Mouse (Mus musculus) heart, embryonic 16.5 days (tissue): Measurements from ENCODE around the gene Rasl11b. TPM values are rescaled to one million over a fixed set of nuclear protein-coding genes. Genes with fewer than 3 reads are reported as not detected.
A peak's percentile ranks its signal among the peaks of the same experiment; 100 is the strongest.

ENCODE experiments used
- ATAC-seq: fragments of 200-750 bp; cut with Nextera tagmentation; replicated peaks from 2 replicates; pipeline ENCODE4 v1.8.0; 2017; ENCODE audit warnings: moderate number of reproducible peaks; ENCODE audit not compliant: insufficient read depth, low FRiP score; ENCODE audit errors: extremely low read depth
- H3K27ac ChIP-seq: fragments of 300-500 bp; sonication (generic); 2 replicates; pipeline ENCODE4 v1.5.1; 2014; ENCODE audit warnings: mild to moderate bottlenecking, low read length, control low read depth, moderate library complexity
- H3K27me3 ChIP-seq: fragments of 300-500 bp; sonication (generic); 2 replicates; pipeline ENCODE4 v1.6.1; 2014; ENCODE audit warnings: low read length, mixed read lengths; ENCODE audit not compliant: control insufficient read depth, insufficient read depth
- H3K36me3 ChIP-seq: fragments of 300-500 bp; sonication (generic); 2 replicates; pipeline ENCODE4 v1.6.1; 2014; ENCODE audit not compliant: control insufficient read depth, insufficient read depth
- H3K4me1 ChIP-seq: fragments of 300-500 bp; sonication (generic); 2 replicates; pipeline ENCODE4 v1.6.1; 2014; ENCODE audit warnings: low read length, mixed read lengths; ENCODE audit not compliant: control insufficient read depth, insufficient read depth
- H3K4me2 ChIP-seq: fragments of 300-500 bp; sonication (generic); 2 replicates; pipeline ENCODE4 v1.6.1; 2014; ENCODE audit warnings: low read depth, mild to moderate bottlenecking, control low read depth, low read length
- H3K4me3 ChIP-seq: fragments of 300-500 bp; sonication (generic); 2 replicates; pipeline ENCODE4 v1.5.1; 2014; ENCODE audit warnings: mild to moderate bottlenecking, control low read depth, low read length
- H3K9ac ChIP-seq: fragments of 300-500 bp; sonication (generic); 2 replicates; pipeline ENCODE4 v1.6.1; 2014; ENCODE audit warnings: low read length, control low read depth
- H3K9me3 ChIP-seq: fragments of 300-500 bp; sonication (generic); replicated peaks from 2 replicates; pipeline ENCODE4 v1.6.1; 2016; ENCODE audit warnings: low read length; ENCODE audit not compliant: control insufficient read depth
- WGBS: fragments of 180-500 bp; shearing (Covaris S2); extraction: QIAGEN DNeasy Blood & Tissue Kit; methylation state at CpG from one replicate; pipeline ENCODE4 v1.1.7; 2014; 5-methylcytosine and 5-hydroxymethylcytosine counted together
- polyA plus RNA-seq: library from polyadenylated mRNA; unstranded; fragments of >200 nt; fragmentation: Nextera tagmentation; extraction: Ambion mirVana; gene quantifications from 2 replicates; pipeline ENCODE4 v1.2.1, GENCODE M21; 2015

Gene Rasl11b
- polyA plus RNA-seq, 1 experiment from 2014 or later: 101 TPM

- Histone ChIP-seq H3K4me1 (peaks cover 40% of the 10 kb centered on the region), H3K27ac (no peak overlapping the region), H3K4me3 (no peak overlapping the region), H3K9me3 (no peaks in the 10 kb centered on the region), H3K27me3 (no peaks in the 10 kb centered on the region), H3K9ac (no peak overlapping the region), H3K4me2 (no peak overlapping the region), H3K36me3 (no peaks in the 10 kb centered on the region)
- 72% methylated on average over 4 of the region's 4 CpGs for WGBS
- no peak for ATAC-seq
These were observed 14.6 kb downstream of the Rasl11b start for GRCm38 (mm10) chr5:74209640-74210039.

DNA sequence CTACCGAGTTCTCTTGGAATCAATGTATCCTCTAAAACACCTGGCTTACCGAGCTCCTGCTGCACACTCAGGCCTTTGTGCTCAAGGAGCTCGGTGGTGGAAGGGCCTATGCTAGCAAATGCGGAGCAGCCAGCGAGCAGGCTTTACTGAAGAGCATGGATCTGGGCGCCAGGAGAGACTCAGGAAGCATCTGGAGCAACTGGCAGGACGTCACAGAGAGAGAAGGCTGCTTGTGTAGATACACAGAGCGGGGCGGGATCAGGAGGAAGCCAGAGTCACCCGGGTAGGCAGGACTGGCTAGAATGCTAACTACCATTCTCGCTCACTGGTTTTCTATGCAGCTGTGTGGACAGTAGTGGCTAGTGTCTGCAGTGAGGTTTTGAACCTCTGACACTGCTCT, 16.3 kb downstream of the Rasl11b start:
- H3K27ac ChIP-seq: no peak overlapping the region

GRCm38 (mm10) chr5:74214501-74215110, 19.5 kb downstream of the Rasl11b start:
- H3K27ac ChIP-seq: no peak overlapping the region
- 35% methylated on average over 7 of the region's 7 CpGs for WGBS
- H3K4me3 ChIP-seq: no peak overlapping the region
- ATAC-seq: no peak
- H3K4me1 ChIP-seq: peaks cover 9% of the 10 kb centered on the region
- H3K9ac ChIP-seq: no peak overlapping the region
- H3K36me3 ChIP-seq: no peaks in the 10 kb centered on the region
- H3K4me2 ChIP-seq: no peak overlapping the region
- H3K9me3 ChIP-seq: no peaks in the 10 kb centered on the region
- H3K27me3 ChIP-seq: no peaks in the 10 kb centered on the region

More for the DNA sequence above, 16.3 kb downstream of the Rasl11b start:
- Histone ChIP-seq H3K4me3 (no peak overlapping the region), H3K27me3 (no peaks in the 10 kb centered on the region), H3K9me3 (no peaks in the 10 kb centered on the region), H3K9ac (no peak overlapping the region), H3K4me2 (no peak overlapping the region), H3K4me1 (peaks cover 29% of the 10 kb centered on the region), H3K36me3 (no peaks in the 10 kb centered on the region)
- WGBS: 65% methylated on average over 11 of the region's 11 CpGs
- ATAC-seq: peak; percentile 40; the same call in 1 of the 2 replicates

DNA sequence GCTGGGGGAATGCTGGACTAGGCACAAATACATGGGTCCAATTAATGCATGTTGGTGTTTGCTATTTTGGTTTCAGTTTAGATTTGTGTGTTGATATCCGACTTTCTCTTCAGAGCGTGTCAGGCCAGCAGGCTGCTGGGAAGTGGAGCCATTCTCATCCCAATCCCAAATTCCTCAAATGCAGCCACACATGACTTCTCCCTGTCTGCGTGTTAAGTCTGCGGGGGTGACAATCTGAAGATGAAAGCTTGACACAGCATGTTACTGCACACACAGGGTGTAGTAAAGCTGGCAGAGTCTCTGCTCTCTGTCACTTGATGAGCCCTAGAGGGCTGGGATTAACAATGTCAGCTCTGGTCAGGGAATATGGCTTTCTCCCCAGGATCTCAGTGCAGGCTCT, 20.0 kb downstream of the Rasl11b start:
- Histone ChIP-seq H3K9me3 (no peaks in the 10 kb centered on the region), H3K27me3 (no peaks in the 10 kb centered on the region), H3K4me1 (peaks cover 9% of the 10 kb centered on the region), H3K4me2 (no peak overlapping the region), H3K9ac (no peak overlapping the region), H3K36me3 (no peaks in the 10 kb centered on the region), H3K27ac (no peak overlapping the region), H3K4me3 (no peak overlapping the region)
- WGBS: 47% methylated on average over 4 of the region's 4 CpGs
- no peak for ATAC-seq

- no peak for ATAC-seq
- Histone ChIP-seq H3K9ac (no peak overlapping the region), H3K36me3 (no peaks in the 10 kb centered on the region), H3K27me3 (no peaks in the 10 kb centered on the region), H3K9me3 (no peaks in the 10 kb centered on the region), H3K4me2 (no peak overlapping the region), H3K27ac (no peak overlapping the region), H3K4me3 (no peak overlapping the region), H3K4me1 (no peaks in the 10 kb centered on the region)
- 67% methylated on average over 4 of the region's 4 CpGs for WGBS
These were observed 23.4 kb downstream of the Rasl11b start for GRCm38 (mm10) chr5:74218524-74218923.

- no peaks in the 10 kb centered on the region for H3K27me3 ChIP-seq
- H3K9me3 ChIP-seq: no peaks in the 10 kb centered on the region
- H3K4me3 ChIP-seq: no peak overlapping the region
- H3K4me2 ChIP-seq: no peak overlapping the region
- ATAC-seq: no peak
- no peaks in the 10 kb centered on the region for H3K36me3 ChIP-seq
- H3K27ac ChIP-seq: no peak overlapping the region
- no peaks in the 10 kb centered on the region for H3K4me1 ChIP-seq
- 77% methylated on average over 4 of the region's 4 CpGs for WGBS
- no peak overlapping the region for H3K9ac ChIP-seq
These were observed 27.5 kb downstream of the Rasl11b start for GRCm38 (mm10) chr5:74222626-74223025.

DNA sequence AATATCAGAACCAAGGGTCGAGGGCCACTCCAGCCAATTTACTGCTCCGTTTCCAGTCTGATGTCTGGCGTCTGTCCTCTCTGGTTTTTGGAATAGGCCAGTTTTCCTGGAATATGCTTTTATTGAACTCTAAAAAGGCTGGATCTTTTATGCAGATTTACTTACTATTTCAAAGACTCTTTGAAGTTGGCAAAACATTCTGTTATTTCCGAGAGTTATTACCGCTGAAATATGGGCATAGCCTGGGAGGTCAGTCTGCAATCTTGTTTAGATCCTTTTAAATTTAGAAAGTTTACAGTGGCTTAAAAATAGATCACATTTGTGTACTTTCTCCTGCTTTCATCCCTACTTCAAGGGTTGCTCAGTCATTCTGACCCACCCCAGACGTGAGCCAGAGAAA, 29.4 kb downstream of the Rasl11b start:
- ATAC-seq: no peak
- H3K36me3 ChIP-seq: no peaks in the 10 kb centered on the region
- H3K9me3 ChIP-seq: no peaks in the 10 kb centered on the region

DNA sequence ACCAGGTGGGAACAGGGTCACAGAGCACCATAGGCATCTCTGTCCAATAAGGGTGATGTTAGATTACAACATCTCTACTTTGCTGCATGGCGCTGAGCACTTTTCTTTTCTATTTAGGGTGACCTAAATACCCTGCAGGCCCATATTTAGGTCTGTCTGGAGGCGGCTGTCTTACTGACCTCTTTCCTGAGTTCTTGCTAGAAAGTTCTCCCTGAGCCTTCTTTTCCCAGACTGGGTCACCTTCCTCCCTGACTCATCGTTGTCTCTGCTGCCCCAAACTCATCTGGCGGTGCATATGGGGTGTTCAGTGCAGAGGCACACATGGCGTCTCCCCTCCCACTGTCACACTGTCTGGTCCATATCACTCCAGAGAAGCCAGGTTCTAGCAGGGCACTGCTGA, 31.1 kb downstream of the Rasl11b start:
- Histone ChIP-seq H3K9ac (no peak overlapping the region), H3K27me3 (no peaks in the 10 kb centered on the region), H3K36me3 (no peaks in the 10 kb centered on the region), H3K9me3 (no peaks in the 10 kb centered on the region), H3K4me3 (no peak overlapping the region), H3K27ac (no peak overlapping the region), H3K4me1 (peaks cover 17% of the 10 kb centered on the region), H3K4me2 (no peak overlapping the region)
- ATAC-seq: no peak
- WGBS: 82% methylated on average over 5 of the region's 5 CpGs

More for the DNA sequence above, 29.4 kb downstream of the Rasl11b start:
- H3K27me3 ChIP-seq: no peaks in the 10 kb centered on the region
- no peak overlapping the region for H3K27ac ChIP-seq
- WGBS: 87% methylated on average over 6 of the region's 6 CpGs
- no peak overlapping the region for H3K9ac ChIP-seq
- H3K4me2 ChIP-seq: no peak overlapping the region
- peaks cover 3% of the 10 kb centered on the region for H3K4me1 ChIP-seq
- H3K4me3 ChIP-seq: no peak overlapping the region

GRCm38 (mm10) chr5:74227352-74227751, 32.3 kb downstream of the Rasl11b start:
- ATAC-seq: no peak
- Histone ChIP-seq H3K36me3 (no peaks in the 10 kb centered on the region), H3K9ac (no peak overlapping the region), H3K4me2 (no peak overlapping the region), H3K27me3 (no peaks in the 10 kb centered on the region), H3K4me3 (no peak overlapping the region), H3K4me1 (peaks cover 17% of the 10 kb centered on the region), H3K9me3 (no peaks in the 10 kb centered on the region), H3K27ac (no peak overlapping the region)
- 90% methylated on average over 6 of the region's 6 CpGs for WGBS
